Mouse (Mus musculus) A20 (cell line): ENCODE measurements at regions not wholly inside any gene's neighbourhood (a gene's known extent, or its start where the extent isn't known, plus 50 kb on each side); places are given as distances from the start of the nearest gene placed in this dataset.

ENCODE experiments used
- DNase-seq: peaks from one replicate; pipeline ENCODE4 v3.0.0-alpha.2; 2011; ENCODE audit warnings: low read depth, low spot score

- no peak for DNase-seq
These were observed 84.7 kb downstream of the Trim52 start for GRCm38 (mm10) chr14:106190721-106191120.

- no peak for DNase-seq
These were observed 87.6 kb downstream of the Trim52 start for GRCm38 (mm10) chr14:106193583-106193982.

GRCm38 (mm10) chr14:106194104-106194503, 88.1 kb downstream of the Trim52 start:
- DNase-seq, result peak; percentile 57

- no peak for DNase-seq
These were observed 91.8 kb downstream of the Trim52 start for GRCm38 (mm10) chr14:106197826-106198225.

- DNase-seq, result no peak
These were observed 93.1 kb downstream of the Trim52 start for GRCm38 (mm10) chr14:106199109-106199508.

GRCm38 (mm10) chr14:106199536-106200319, 93.7 kb downstream of the Trim52 start:
- DNase-seq, result no peak

GRCm38 (mm10) chr14:106211062-106211461, 105.1 kb downstream of the Trim52 start:
- DNase-seq, result no peak

GRCm38 (mm10) chr14:106217681-106218080, 111.7 kb downstream of the Trim52 start:
- no peak for DNase-seq

- no peak for DNase-seq
These were observed 113.3 kb downstream of the Trim52 start for GRCm38 (mm10) chr14:106219293-106219797.

GRCm38 (mm10) chr14:106225401-106225800, 119.4 kb downstream of the Trim52 start:
- no peak for DNase-seq

GRCm38 (mm10) chr14:106241721-106242405, 135.9 kb downstream of the Trim52 start:
- DNase-seq, result no peak

- no peak for DNase-seq
These were observed 153.6 kb downstream of the Trim52 start for GRCm38 (mm10) chr14:106259396-106260108.

GRCm38 (mm10) chr14:106265290-106265689, 159.3 kb downstream of the Trim52 start:
- no peak for DNase-seq

- DNase-seq, result no peak
These were observed 161.9 kb downstream of the Trim52 start for GRCm38 (mm10) chr14:106267679-106268561.

- no peak for DNase-seq
These were observed 163.7 kb downstream of the Trim52 start for GRCm38 (mm10) chr14:106269680-106270079.

- no peak for DNase-seq
These were observed 207.6 kb downstream of the Trim52 start for GRCm38 (mm10) chr14:106313558-106313957.

- no peak for DNase-seq
These were observed 208.1 kb downstream of the Trim52 start for GRCm38 (mm10) chr14:106314079-106314551.

- DNase-seq, result no peak
These were observed 212.8 kb downstream of the Trim52 start for GRCm38 (mm10) chr14:106318767-106319166.

GRCm38 (mm10) chr14:106327653-106328283, 221.8 kb downstream of the Trim52 start:
- no peak for DNase-seq
